13 mouse cellular contexts compared by ENCODE assay signal in the genomic region with DNA sequence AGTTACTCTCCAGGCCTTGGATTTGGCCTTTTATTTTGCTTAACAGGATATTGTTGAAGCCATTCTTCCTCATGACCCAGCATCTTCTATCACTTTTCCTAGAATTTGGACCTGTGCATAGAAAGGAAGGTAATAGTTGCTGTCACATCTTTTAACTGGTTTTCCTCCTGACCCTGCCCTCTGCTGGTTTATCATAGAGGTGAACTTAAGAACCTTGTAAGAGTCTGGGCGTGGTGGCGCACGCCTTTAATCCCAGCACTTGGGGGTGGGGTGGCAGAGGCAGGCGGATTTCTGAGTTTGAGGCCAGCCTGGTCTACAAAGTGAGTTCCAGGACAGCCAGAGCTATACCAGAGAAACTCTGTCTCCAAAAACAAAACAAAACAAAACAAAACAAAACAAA. TPM values are rescaled to one million over a fixed set of nuclear protein-coding genes. Genes with fewer than 3 reads are reported as not detected.
DNase-seq lines count a peak whose midpoint lies in the region; ATAC-seq and TF ChIP-seq lines count a peak whose summit lies in the region.
"Had no signal": no experiment of that assay in that cellular context is flagged by ENCODE, and none has a peak within 500 bp of the region (broad histone marks: within the 10 kb centered on the region; RNA-seq: fewer than 3 reads in every experiment).

No protein-coding gene starts in this region.

- peak; percentile 72 for DNase-seq in ES-CJ7 (ENCODE audit: low read depth, low spot score)
- no peak for DNase-seq in right cerebral cortex, postnatal 25 days
- no peak for DNase-seq in left cerebral cortex, adult 8-10 months (ENCODE audit: low spot score in 2 of 2)
- DNase-seq: lung, adult 2 months had no signal

- no peaks in the 10 kb centered on the region for H3K27me3 ChIP-seq in heart, embryonic 13.5 days (replicated peaks)
- no peaks in the 10 kb centered on the region for H3K27me3 ChIP-seq in heart, embryonic 11.5 days (ENCODE audit: control insufficient read depth, insufficient read depth, low read length)
- no peaks in the 10 kb centered on the region for H3K27me3 ChIP-seq in small intestine, adult 2 months (ENCODE audit: control insufficient read depth, insufficient read depth, low read length)
- no peaks in the 10 kb centered on the region for H3K27me3 ChIP-seq in hindbrain, embryonic 16.5 days (replicated peaks; ENCODE audit: control insufficient read depth, insufficient read depth, low read length)
- H3K27me3 ChIP-seq: forebrain, embryonic 15.5 days; heart, embryonic 15.5 days; hindbrain, embryonic 13.5 days; neural tube, embryonic 13.5 days had no signal

- no peak overlapping the region for H3K4me2 ChIP-seq in heart, embryonic 13.5 days
- H3K4me2 ChIP-seq in heart, embryonic 11.5 days = no peak overlapping the region
- H3K4me2 ChIP-seq in hindbrain, embryonic 16.5 days (ENCODE audit: low read length) = no peak overlapping the region
- H3K4me2 ChIP-seq: forebrain, embryonic 15.5 days; heart, embryonic 15.5 days; hindbrain, embryonic 13.5 days; neural tube, embryonic 13.5 days had no signal

- no peak overlapping the region for H3K4me3 ChIP-seq in heart, embryonic 13.5 days
- no peak overlapping the region for H3K4me3 ChIP-seq in heart, embryonic 11.5 days (ENCODE audit: low read depth, low read length)
- H3K4me3 ChIP-seq in small intestine, adult 2 months (ENCODE audit: low read depth, low read length) = no peak overlapping the region
- H3K4me3 ChIP-seq in hindbrain, embryonic 16.5 days (ENCODE audit: low read length) = no peak overlapping the region
- H3K4me3 ChIP-seq: forebrain, embryonic 15.5 days; heart, embryonic 15.5 days; hindbrain, embryonic 13.5 days; neural tube, embryonic 13.5 days had no signal

- 84% methylated on average over 4 of the region's 4 CpGs for WGBS in heart, embryonic 13.5 days
- 76% methylated on average over 4 of the region's 4 CpGs for WGBS in heart, embryonic 11.5 days (ENCODE audit: insufficient replicate concordance)
- 27% methylated on average over 4 of the region's 4 CpGs for WGBS in small intestine, adult 2 months
- WGBS in hindbrain, embryonic 16.5 days = 97% methylated on average over 4 of the region's 4 CpGs

- no peak for ATAC-seq in heart, embryonic 13.5 days (ENCODE audit: extremely low read depth, insufficient number of reproducible peaks, low FRiP score, low TSS enrichment)
- ATAC-seq in heart, embryonic 11.5 days (replicated peaks; ENCODE audit: insufficient number of reproducible peaks, low FRiP score, low TSS enrichment) = no peak
- peak; percentile 38 for ATAC-seq in inflammation-experienced regulatory T-cells, adult 6 months
- ATAC-seq in hindbrain, embryonic 16.5 days = no peak
- ATAC-seq: forebrain, embryonic 15.5 days had no signal

- H3K4me1 ChIP-seq in heart, embryonic 13.5 days = peaks cover 85% of the 10 kb centered on the region
- peaks cover 58% of the 10 kb centered on the region for H3K4me1 ChIP-seq in heart, embryonic 11.5 days (ENCODE audit: control insufficient read depth, insufficient read depth, low read length)
- peaks cover 46% of the 10 kb centered on the region for H3K4me1 ChIP-seq in small intestine, adult 2 months (ENCODE audit: control insufficient read depth, insufficient read depth, insufficient read length, low read length)
- H3K4me1 ChIP-seq in hindbrain, embryonic 16.5 days (ENCODE audit: control insufficient read depth, insufficient read depth, low read depth, low read length) = peaks cover 27% of the 10 kb centered on the region

- no peaks in the 10 kb centered on the region for H3K9me3 ChIP-seq in heart, embryonic 13.5 days
- H3K9me3 ChIP-seq in heart, embryonic 11.5 days (replicated peaks; ENCODE audit: control insufficient read depth, low read length) = no peaks in the 10 kb centered on the region
- H3K9me3 ChIP-seq in hindbrain, embryonic 16.5 days (ENCODE audit: control insufficient read depth, low read length) = no peaks in the 10 kb centered on the region
- H3K9me3 ChIP-seq: forebrain, embryonic 15.5 days; heart, embryonic 15.5 days; hindbrain, embryonic 13.5 days; neural tube, embryonic 13.5 days had no signal

- peak overlapping the region; percentile 17; the same call in 1 of the 2 replicates for H3K9ac ChIP-seq in heart, embryonic 13.5 days
- no peak overlapping the region; the same call in 1 of the 2 replicates for H3K9ac ChIP-seq in heart, embryonic 11.5 days (ENCODE audit: low read depth, low read length)
- H3K9ac ChIP-seq in hindbrain, embryonic 16.5 days (ENCODE audit: low read depth, low read length) = no peak overlapping the region
- H3K9ac ChIP-seq: forebrain, embryonic 15.5 days; hindbrain, embryonic 13.5 days; neural tube, embryonic 13.5 days had no signal

- TF ChIP-seq CTCF in small intestine, adult 2 months (IDR thresholded peaks at IDR 0.05; ENCODE audit: extremely low read depth, insufficient read length, insufficient replicate concordance, low read depth, low read length) = no peak

- H3K36me3 ChIP-seq in heart, embryonic 13.5 days = no peaks in the 10 kb centered on the region
- H3K36me3 ChIP-seq in heart, embryonic 11.5 days (ENCODE audit: control insufficient read depth, insufficient read depth, low read length) = no peaks in the 10 kb centered on the region
- no peaks in the 10 kb centered on the region for H3K36me3 ChIP-seq in small intestine, adult 2 months (ENCODE audit: control insufficient read depth, insufficient read depth, low read length)
- no peaks in the 10 kb centered on the region for H3K36me3 ChIP-seq in hindbrain, embryonic 16.5 days (ENCODE audit: control insufficient read depth, insufficient read depth, low read length)
- H3K36me3 ChIP-seq: forebrain, embryonic 15.5 days; heart, embryonic 15.5 days; hindbrain, embryonic 13.5 days; neural tube, embryonic 13.5 days had no signal

- peak overlapping the region; percentile 10; the same call in 1 of the 2 replicates for H3K27ac ChIP-seq in heart, embryonic 13.5 days (replicated peaks)
- no peak overlapping the region for H3K27ac ChIP-seq in heart, embryonic 11.5 days (ENCODE audit: low read depth, low read length)
- peak overlapping the region; percentile 27; the same call in 1 of the 2 replicates for H3K27ac ChIP-seq in small intestine, adult 2 months (ENCODE audit: insufficient read depth, low read depth, low read length)
- no peak overlapping the region for H3K27ac ChIP-seq in hindbrain, embryonic 16.5 days (ENCODE audit: low read depth, low read length)
- H3K27ac ChIP-seq: forebrain, embryonic 15.5 days; heart, embryonic 15.5 days; hindbrain, embryonic 13.5 days; neural tube, embryonic 13.5 days had no signal

- no peak for TF ChIP-seq POLR2A in small intestine, adult 2 months (IDR thresholded peaks at IDR 0.05; ENCODE audit: low read depth, low read length)

RNA-seq across cellular contexts. Expression of gene Larp1, which starts 9.8 kb away (rescaled TPM):
- polyA plus RNA-seq in heart, embryonic 13.5 days (2015; fragmentation: Nextera tagmentation; extraction: Ambion mirVana) = 11.7 and 12.8 TPM in 2 replicates
- 16.9 and 19.5 TPM in 2 replicates for polyA plus RNA-seq in heart, embryonic 11.5 days (2014; fragmentation: Nextera tagmentation; extraction: Ambion mirVana)
- polyA plus RNA-seq in inflammation-experienced regulatory T-cells, adult 6 months (2017; shearing (Covaris generic)) = 10 to 100 TPM; 21.0 to 29.3 (median 24.1) TPM
- polyA plus RNA-seq in small intestine, adult 2 months (2012; rRNA removed) = 16.9 and 25.9 TPM in 2 replicates
- total RNA-seq in left cerebral cortex, adult 8-10 months (2022) = 10 to 100 TPM; 84.6 to 88.6 (median 86.9) TPM
- polyA plus RNA-seq in hindbrain, embryonic 16.5 days (2015; fragmentation: Nextera tagmentation; extraction: Ambion mirVana) = 17.3 and 18.0 TPM in 2 replicates

Comparison
In these comparisons a context has a peak if more than half of its experiments do, and no peak if none do; other contexts are left out.
1. H3K27ac ChIP-seq: peak in heart, embryonic 13.5 days (single experiment) and small intestine, adult 2 months (single experiment); none in heart, embryonic 11.5 days (single experiment) and hindbrain, embryonic 16.5 days (single experiment).